Mouse (Mus musculus) liver, embryonic 14.5 days (tissue): ENCODE results near the gene Evc.

Source experiments
- CTCF ChIP-seq: IDR thresholded peaks from 2 replicates; pipeline ENCODE4 v1.5.1; 2016; ENCODE audit warnings: antibody characterized with exemption, low read depth, control low read depth
- EP300 ChIP-seq: IDR thresholded peaks from 2 replicates; pipeline ENCODE4 v1.6.1; 2016; ENCODE audit warnings: antibody characterized with exemption, low read depth

DNA sequence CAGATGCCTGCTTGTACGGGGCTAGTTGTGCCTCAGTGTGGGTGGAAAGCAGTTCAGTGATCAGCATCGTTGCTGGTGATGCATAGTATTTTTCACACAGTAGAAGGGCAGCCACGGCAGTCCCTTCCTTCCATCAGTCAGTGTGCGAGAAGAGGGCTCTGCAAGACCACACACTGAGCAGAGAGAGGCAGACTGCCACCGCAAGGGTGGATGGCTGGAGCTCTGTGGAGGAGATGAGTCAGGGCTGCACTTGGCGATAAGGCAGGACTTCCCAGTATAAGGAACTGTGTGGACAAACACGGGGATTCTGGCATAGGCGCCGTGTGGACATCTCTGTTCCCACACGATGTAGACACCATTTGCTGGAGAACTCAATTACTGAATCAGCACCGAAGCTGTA lies 55.7 kb downstream of the Evc start:
- TF ChIP-seq EP300 (no peak), CTCF (no peak)
